Mouse (Mus musculus) embryonic fibroblast, embryonic 13.5 days (primary cell): Measurements from ENCODE around the gene Znrf3.

ENCODE experiments used
- CTCF ChIP-seq: IDR thresholded peaks from 2 replicates; pipeline ENCODE4 v1.5.1; 2011; ENCODE audit warnings: mild to moderate bottlenecking, control low read depth, low read length, moderate library complexity, borderline replicate concordance; ENCODE audit not compliant: insufficient read depth
- POLR2A ChIP-seq: IDR thresholded peaks from 2 replicates; pipeline ENCODE4 v1.6.1; 2011; ENCODE audit warnings: low read depth, mild to moderate bottlenecking, control low read depth, low read length, moderate library complexity

GRCm38 (mm10) chr11:5272066-5272360, 172.6 kb downstream of the Znrf3 start:
- no peak for TF ChIP-seq POLR2A
- no peak for TF ChIP-seq CTCF
